Mouse (Mus musculus): ENCODE measurements at regions not wholly inside any gene's neighbourhood (a gene's known extent, or its start where the extent isn't known, plus 50 kb on each side); places are given as distances from the start of the nearest gene placed in this dataset.
A peak's percentile ranks its signal among the peaks of the same experiment; 100 is the strongest.
"Not testable (repeated sequence)": the region's sequence is repeated elsewhere in the genome, so short reads cannot be mapped to it uniquely, and the experiment has no call there.

GRCm38 (mm10) chr3:5806947-5807575, 56.5 kb downstream of the Gm8797 start:
- DNase-seq (ENCODE audit: low read depth, low spot score) = no peak

GRCm38 (mm10) chr3:5811071-5811590, 60.5 kb downstream of the Gm8797 start:
- DNase-seq (ENCODE audit: low read depth, low spot score) = peak; percentile 93

- DNase-seq (ENCODE audit: low read depth, low spot score) = not testable (repeated sequence)
Measured at GRCm38 (mm10) chr3:5820243-5820642, 69.6 kb downstream of the Gm8797 start.

GRCm38 (mm10) chr3:5860237-5860636, 109.6 kb downstream of the Gm8797 start:
- DNase-seq (ENCODE audit: low read depth, low spot score) = not testable (repeated sequence)

GRCm38 (mm10) chr3:5870407-5870806, 119.8 kb downstream of the Gm8797 start:
- DNase-seq (ENCODE audit: low read depth, low spot score) = no peak

- no peak for DNase-seq (ENCODE audit: low read depth, low spot score)
Measured at GRCm38 (mm10) chr3:5879113-5879512, 128.5 kb downstream of the Gm8797 start.

GRCm38 (mm10) chr3:5917536-5917935, 166.9 kb downstream of the Gm8797 start:
- peak; percentile 30 for DNase-seq (ENCODE audit: low read depth, low spot score)

GRCm38 (mm10) chr3:5950243-5950642, 199.6 kb downstream of the Gm8797 start:
- not testable (repeated sequence) for DNase-seq (ENCODE audit: low read depth, low spot score)

GRCm38 (mm10) chr3:5989011-5989645, 238.5 kb downstream of the Gm8797 start:
- DNase-seq (ENCODE audit: low read depth, low spot score) = not testable (repeated sequence)

GRCm38 (mm10) chr3:6004423-6004822, 253.8 kb downstream of the Gm8797 start:
- DNase-seq (ENCODE audit: low read depth, low spot score) = peak; percentile 6

GRCm38 (mm10) chr3:6018749-6019148, 268.1 kb downstream of the Gm8797 start:
- DNase-seq (ENCODE audit: low read depth, low spot score) = no peak

GRCm38 (mm10) chr3:6041325-6041724, 290.7 kb downstream of the Gm8797 start:
- DNase-seq (ENCODE audit: low read depth, low spot score) = not testable (repeated sequence)

GRCm38 (mm10) chr3:6049472-6050045, 299.0 kb downstream of the Gm8797 start:
- DNase-seq (ENCODE audit: low read depth, low spot score) = peak; percentile 3

- DNase-seq (ENCODE audit: low read depth, low spot score) = no peak
Measured at GRCm38 (mm10) chr3:6051901-6052300, 301.3 kb downstream of the Gm8797 start.

- no peak for DNase-seq (ENCODE audit: low read depth, low spot score)
Measured at GRCm38 (mm10) chr3:6083855-6084254, 333.2 kb downstream of the Gm8797 start.

GRCm38 (mm10) chr3:6087267-6087666, 336.7 kb downstream of the Gm8797 start:
- no peak for DNase-seq (ENCODE audit: low read depth, low spot score)

GRCm38 (mm10) chr3:6093931-6094330, 343.3 kb downstream of the Gm8797 start:
- peak; percentile 80 for DNase-seq (ENCODE audit: low read depth, low spot score)

GRCm38 (mm10) chr3:6094410-6094809, 343.8 kb downstream of the Gm8797 start:
- DNase-seq (ENCODE audit: low read depth, low spot score) = not testable (repeated sequence)

GRCm38 (mm10) chr3:6100863-6101262, 350.3 kb downstream of the Gm8797 start:
- no peak for DNase-seq (ENCODE audit: low read depth, low spot score)

GRCm38 (mm10) chr3:6102866-6103265, 352.3 kb downstream of the Gm8797 start:
- no peak for DNase-seq (ENCODE audit: low read depth, low spot score)

- DNase-seq (ENCODE audit: low read depth, low spot score) = peak; percentile 81
Measured at GRCm38 (mm10) chr3:6106659-6107058, 356.1 kb downstream of the Gm8797 start.

GRCm38 (mm10) chr3:6107377-6108155, 357.0 kb downstream of the Gm8797 start:
- no peak for DNase-seq (ENCODE audit: low read depth, low spot score)

Measured in 3T3-L1 (cell line).